Mouse (Mus musculus): ENCODE results near the gene Cnpy3.
"Not testable (repeated sequence)": the region's sequence is repeated elsewhere in the genome, so short reads cannot be mapped to it uniquely, and the experiment has no call there.

Cnpy3 gene

DNA sequence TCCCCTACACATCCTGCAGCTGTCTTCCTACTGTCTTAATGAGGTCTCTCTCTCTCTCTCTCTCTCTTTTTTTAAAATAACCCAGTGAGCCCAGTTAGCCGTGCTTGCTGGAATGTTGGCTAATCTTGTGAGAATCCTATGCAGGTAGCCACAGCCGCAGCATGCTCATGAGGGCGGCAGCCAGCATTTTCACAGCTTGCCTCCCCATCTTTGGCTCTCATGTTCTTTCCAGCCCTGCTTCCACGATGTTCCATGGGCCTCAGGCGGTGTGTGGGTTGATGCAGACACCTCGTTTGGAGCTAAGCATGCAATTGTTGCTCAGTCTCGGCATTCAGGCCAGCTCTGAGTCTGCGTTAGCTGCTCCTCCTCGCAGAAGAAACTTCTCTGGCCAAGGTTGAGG is 12.9 kb upstream of the Cnpy3 start:
- not testable (repeated sequence) for DNase-seq (ENCODE audit: low read depth, low spot score)

DNA sequence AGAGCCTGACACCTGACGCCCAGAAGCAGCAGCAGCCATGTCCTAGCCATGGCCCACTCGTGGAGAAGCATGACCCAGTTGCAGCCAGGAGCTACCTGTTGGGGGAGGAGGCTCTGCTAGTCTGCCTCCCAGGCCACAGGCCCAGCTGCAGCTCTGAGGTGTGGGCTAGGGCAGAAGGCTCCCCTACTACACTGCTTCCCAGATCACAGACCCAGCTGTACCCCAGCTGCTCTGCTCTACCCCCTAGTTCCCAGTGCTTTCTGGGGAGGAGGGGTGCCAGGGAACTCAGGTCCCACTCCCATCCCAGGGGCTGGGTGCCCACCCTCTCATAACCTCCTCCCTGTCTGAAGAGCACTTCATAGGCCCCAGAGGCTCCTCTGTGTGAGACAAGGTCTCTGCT is 11.5 kb upstream of the Cnpy3 start, which contains the start of gene Ptcra:
TSS of gene Ptcra (minus strand) at position 169 of the 400 bp plus-strand sequence.
- DNase-seq (ENCODE audit: low read depth, low spot score), result no peak

DNA sequence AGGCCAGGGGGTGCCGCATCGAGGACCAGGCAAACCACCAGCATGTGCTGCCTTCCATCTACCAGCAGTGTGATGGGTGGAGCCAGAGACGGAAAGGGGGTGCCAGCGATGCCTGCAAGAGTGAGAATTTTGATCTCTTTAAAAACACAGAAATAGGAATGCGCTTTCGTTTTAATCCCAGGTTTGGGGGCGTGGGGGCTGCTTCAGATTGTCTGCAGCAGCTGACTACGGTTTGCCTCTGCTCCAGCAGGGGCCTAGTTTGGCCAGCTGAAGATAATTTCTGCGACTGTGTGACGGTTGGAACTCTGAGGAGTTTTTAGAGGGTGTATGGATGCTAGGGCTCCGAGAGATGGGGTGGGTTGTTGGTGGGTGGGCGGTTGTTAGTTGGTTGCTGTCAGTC is 6.7 kb upstream of the Cnpy3 start:
- no peak for DNase-seq (ENCODE audit: low read depth, low spot score)

DNA sequence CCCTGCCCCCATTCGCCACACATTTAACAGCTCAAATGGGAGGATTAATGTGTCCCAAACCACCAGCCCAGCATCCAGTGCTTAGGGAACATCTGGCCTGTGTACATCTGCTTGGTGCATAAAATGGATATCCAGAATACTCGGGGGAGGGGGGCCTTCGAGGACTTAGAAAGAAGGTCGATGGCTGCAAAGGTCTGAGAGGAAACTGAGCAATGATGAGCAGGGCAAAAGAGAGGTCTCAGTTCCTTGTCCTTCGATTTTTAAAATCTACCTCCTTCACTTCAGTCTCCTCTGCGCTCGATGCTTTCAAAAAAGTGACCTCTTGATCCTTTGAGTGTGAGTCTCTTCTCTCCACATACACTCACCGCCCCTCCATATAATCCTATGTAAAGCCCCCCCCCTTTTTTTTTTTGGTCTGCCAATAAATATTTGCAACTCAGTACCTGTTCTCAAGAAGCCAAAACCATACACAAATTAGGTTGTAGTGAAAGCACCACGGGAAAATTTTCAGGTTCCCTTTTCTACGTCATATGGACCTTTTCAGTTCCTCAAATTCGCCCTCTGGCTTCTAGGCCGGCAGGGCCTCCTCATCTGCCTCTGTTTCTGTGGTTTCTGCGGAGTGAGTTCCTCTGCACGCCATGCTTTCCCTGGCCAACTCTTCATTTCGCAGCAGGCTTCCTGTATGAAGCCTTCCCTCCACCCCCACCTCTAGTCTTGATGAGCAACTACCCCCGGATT is 789 bp downstream of the Cnpy3 start:
- peak; percentile 57 for DNase-seq (ENCODE audit: low read depth, low spot score)

DNA sequence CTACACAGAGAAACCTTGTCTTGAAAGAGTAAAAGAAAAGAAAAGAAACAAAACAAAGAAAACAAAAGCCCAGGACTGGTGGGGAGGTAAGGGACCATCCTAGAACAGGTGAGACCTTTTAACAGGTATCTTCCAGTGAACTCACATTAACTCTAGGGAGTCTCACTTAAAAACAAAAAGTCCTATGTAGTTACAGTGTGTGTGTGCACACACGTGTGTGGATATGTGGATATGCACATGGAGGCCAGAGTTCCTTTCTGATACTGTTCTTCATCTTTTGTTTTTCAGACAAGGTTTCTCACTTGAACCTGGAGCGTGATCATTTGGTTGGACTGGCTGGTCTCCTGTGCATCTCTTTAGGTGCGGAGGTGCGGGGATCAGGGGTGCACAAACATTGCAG is 1.4 kb downstream of the Cnpy3 start:
- DNase-seq (ENCODE audit: low read depth, low spot score), result no peak

DNA sequence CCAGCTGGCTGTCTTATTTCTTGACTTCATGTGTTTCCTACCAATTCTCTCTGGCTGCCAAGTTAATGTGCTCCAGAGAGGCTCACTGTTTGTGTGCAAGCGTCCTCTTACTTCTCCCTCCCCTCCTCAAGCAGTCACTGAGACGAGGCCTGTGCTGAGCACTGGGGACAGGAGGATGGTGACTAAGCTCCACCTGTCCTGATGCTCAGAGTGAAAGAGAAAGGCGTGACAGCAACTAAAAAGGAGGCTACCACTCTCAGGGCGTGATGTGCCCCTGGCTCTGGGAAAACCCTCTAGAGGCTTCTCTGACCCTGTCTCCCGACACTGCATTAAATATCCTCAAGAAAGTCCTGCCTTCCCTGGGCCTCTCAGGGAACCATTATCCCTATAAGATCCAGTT is 2.7 kb downstream of the Cnpy3 start:
- no peak for DNase-seq (ENCODE audit: low read depth, low spot score)

DNA sequence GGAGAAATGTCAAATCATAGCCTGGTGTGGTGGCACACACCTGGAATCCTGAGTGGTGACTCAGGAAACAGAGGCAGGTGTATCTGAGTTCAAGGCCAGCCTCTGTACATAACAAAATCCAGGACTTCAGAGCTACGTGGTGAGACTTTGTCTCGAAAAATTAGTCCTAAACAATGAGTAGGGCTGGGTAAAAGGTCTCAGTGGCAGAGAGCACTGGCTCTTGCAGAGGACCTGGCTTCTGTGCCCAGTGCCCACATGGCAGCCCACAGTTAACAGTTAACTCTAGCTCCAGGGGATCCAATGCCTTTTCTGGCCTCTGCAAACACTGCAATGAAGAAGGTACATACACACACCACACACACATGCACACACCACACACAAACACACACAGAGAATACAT is 4.2 kb downstream of the Cnpy3 start:
- no peak for DNase-seq (ENCODE audit: low read depth, low spot score)

DNA sequence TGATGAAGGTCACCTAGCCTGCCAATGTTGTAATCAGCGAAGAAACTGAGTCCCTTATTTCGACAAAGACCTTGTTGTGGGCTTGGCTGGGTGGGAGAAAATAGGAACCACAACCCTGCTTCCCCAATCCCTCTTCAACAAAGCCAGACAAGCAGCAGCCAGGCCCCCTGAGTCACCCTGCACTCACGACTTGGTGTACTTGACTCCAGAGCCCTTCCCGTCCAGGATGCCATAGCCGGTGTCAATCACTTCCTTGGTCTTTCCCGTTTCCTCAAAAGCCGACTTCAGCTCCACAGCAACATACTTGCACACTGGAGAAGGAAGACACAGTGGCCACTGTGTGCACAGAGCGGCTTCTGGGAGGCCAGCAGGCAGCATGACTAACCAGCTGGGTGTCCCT is 4.8 kb downstream of the Cnpy3 start:
- no peak for DNase-seq (ENCODE audit: low read depth, low spot score)

DNA sequence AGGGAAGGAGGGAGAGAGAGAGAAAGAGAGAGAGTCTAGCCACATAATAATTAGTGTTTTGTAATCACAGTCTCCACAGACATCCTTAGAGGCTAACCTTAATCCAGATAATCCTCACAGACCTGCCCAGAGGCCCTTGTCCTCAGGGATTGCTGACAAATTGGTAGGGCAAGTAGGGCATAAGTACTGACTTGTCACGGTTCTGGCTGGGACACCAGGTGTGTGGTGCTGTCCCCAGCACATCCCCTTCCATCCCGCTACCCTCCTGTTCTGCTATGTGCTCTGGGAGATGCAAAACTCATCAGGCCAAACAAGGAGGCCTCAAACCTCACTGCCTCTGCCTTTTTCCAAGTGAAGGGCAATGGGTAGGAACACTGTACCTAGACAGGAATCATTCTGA is 6.5 kb downstream of the Cnpy3 start:
- DNase-seq (ENCODE audit: low read depth, low spot score), result no peak

DNA sequence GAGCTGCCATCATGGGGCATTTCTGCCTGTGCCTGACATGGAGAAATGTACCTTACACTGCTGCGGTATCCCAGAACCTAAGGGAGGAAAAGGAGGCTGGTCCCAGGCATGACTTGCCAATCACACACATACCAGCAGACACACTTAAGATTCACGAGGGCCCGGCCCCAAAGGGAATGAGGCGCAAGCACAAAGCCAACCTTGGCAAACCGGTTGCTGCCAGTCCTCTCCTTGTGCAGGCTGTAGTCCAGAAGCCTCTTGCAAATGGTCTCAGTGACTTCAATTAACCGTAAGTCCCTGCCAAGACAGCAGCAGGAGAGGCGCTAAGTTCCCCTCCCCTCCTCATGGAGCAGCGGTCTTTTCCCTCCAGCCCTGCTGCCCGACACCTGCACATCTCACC is 9.0 kb downstream of the Cnpy3 start:
- no peak for DNase-seq (ENCODE audit: low read depth, low spot score)

DNA sequence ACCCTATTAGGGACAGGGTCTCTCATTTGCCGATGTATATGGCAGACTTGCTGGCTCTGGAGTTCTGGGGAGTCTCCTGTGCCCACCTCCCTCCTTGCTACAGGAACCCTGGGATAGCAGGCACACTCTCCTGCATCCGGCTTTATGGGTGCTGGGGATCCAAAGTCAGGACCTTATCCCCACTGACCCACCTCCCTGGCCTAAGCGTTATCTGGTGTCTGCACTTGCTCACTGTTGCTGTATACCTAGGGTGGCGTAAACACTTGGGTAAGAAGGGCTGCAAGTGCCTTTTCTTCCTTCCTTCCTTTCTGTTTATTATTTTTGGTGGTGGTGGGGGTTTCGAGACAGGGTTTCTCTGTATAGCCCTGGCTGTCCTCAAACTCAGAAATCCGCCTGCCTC is 10.7 kb downstream of the Cnpy3 start:
- no peak for DNase-seq (ENCODE audit: low read depth, low spot score)

DNA sequence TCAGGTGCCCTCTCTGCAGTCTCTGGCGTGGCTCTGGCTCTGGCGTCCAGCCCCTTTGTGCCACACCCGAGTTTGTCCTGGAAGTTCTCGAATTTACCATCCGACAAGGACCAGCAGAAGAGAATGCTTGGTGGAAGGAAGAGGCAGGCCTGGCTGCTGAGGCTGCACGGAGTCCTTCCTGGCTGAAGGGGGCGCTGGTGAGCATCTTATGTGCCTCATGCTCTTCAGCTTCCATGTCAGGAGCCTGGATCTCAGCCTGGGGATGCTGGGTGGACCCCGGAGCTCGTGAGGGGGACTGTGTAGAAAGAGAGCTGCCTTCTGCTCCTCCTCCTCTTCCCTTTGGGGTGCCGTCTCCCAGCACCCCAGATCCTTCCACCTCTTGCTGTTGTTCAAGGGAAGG is 15.9 kb downstream of the Cnpy3 start:
- no peak for DNase-seq (ENCODE audit: low read depth, low spot score)

DNA sequence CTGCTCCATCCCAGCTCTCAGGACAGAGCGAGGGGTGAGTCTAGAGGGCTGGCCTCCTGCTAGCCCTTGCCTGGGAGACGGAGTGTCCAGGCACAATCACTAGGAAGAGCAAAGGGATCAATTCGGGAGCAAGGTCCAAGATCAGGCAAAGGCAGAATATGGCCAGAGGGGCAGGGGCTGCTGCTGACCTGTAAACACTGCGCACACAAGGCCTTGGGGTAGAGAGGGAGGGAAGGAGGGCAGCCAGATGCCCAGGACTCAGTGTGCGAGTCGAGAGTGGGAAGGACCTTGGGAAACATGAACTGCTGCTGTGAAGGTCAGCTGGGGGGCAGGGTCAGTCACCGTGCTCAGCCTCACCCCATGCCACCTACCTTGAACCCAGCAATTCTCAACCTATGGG is 16.7 kb downstream of the Cnpy3 start:
- no peak for DNase-seq (ENCODE audit: low read depth, low spot score)

DNA sequence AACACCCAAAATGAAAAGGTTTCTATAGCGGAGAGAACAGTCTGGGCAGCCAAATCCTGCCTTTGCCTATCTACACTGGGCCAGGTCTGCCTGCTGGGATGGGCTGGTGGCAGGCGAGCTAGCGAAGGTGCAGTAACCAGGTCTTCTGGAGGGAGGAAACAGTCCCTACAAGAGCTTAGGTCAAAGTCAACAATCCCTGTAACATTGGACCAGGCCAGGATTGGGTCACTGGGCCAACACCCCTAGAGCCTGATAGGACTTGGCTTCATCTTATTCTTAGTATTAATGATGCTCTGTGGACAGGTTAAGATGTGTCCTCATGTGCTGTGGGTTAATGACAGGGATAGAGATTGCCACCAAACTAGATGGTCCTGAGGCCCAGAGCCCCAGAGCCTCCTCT is 18.0 kb downstream of the Cnpy3 start:
- DNase-seq (ENCODE audit: low read depth, low spot score), result no peak

DNA sequence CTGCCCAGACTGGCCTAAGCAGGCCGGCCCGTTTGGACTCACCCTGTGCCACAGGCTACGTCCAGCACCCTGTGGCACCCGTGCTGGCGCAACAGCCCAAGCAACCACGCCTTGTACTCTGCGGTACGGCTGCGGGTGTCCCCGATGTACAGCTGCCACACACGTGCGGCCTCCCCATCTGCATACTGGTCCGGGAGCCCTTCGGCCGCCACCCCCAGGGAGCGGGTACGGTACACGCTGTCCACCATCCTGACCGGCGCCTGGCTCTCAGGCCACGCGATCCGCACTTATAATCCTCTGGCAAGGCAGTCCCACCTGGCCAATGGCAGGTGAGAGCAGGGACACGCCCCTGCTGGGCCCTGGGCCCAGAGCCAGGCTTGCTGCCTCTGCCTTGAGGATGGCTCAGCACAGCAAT is 23.1 kb downstream of the Cnpy3 start, which contains the start of gene Gnmt:
TSS of gene Gnmt (minus strand) at position 265 of the 415 bp plus-strand sequence.
- no peak for DNase-seq (ENCODE audit: low read depth, low spot score)

DNA sequence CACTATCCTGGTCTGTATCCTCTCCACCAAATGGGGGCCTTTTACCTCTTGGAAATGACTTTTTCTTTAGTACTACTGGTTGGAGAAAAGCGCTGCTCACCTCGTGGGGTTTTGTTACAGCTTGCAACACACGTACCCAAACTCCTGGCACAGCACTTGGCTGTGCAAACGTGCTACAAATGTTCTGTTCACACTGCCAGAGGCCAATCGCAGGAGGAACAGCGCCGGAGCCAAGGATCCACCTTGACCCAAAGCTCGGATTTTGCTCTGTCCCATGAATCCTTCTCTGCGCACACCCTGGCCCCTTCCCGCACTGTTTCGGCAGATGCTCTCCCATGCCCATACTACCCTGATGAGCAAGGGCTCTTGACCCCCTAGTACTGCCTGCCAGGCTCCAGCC is 23.5 kb downstream of the Cnpy3 start:
- DNase-seq (ENCODE audit: low read depth, low spot score), result no peak

DNA sequence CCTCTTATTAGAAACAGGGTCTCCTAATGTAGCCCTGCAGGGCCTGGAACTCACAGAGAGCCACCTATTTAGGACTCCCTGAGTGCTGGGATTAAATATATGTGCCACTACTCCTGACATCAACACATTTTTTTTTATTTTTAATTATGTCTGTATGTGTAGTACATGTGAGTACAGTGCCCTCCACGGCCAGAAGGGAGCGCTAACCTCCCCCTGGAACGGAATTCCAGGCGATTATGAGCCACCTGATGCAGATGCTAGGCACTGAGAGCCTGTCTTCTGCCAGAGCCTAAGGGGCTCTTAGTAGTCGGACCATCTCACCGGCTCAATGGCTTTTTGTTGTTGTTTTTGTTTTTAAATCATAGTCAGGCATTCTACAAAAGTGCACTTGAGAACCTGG is 24.0 kb downstream of the Cnpy3 start:
- DNase-seq (ENCODE audit: low read depth, low spot score), result no peak

DNA sequence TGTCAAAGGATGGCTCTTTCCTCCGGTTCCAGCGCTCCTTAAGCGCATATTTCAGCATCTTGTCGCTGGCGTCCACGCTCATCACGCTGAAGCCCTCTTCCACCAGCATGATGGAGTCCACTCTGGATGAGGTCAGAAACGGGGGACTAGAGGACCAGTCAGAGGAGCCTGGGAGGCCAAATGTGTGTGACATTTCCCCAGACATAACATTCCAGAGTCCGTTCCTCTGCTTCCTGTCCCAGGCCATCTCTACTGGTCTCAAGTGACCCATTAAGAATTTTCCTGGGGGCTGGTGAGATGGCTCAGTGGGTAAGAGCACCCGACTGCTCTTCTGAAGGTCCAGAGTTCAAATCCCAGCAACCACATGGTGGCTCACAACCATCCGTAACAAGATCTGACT is 24.7 kb downstream of the Cnpy3 start:
- DNase-seq (ENCODE audit: low read depth, low spot score), result no peak

DNA sequence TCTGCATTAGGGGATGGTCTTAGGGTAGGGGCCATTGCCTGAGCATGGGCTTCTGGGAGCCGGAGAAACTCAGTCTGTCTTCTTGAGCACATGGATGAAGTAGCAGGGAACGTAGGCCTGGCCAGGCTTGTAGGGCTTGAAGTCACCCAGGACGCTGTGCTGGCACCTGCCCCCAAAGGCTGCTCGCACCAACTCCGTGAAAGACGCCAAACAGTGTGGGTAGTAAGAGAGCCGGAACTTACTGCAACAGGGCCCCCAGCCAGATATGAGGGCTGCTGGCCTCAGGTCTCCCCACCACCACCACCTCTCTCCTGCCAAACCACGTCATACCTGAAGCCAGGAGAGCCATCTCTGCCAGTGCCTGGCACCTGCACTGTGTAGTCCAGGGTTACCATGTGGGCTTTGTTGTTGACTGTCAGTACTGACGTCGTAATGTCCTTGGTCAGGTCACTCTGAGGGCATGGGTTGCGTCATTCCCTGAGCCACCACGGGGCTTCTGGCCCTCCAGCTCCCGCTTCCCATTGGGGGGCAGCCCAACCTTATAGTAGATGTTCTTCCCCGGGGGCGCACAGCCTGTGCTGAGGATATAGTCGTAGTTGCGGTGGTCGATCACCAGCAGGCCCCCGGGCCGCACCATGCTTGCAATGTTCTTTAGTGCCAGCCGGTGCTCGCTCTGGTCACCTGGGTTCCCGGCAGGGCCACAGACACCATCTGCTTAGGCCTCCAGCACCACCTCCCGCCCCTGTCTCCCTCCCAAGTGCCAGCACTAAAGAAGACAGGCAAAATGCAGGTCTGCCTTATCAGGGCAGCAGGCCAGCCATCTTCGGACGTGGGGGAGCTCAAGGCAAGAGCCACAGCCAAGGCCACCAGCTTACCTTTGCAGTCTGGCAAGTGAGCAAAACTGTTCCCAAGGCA is 26.0 kb downstream of the Cnpy3 start:
- no peak for DNase-seq (ENCODE audit: low read depth, low spot score)

DNA sequence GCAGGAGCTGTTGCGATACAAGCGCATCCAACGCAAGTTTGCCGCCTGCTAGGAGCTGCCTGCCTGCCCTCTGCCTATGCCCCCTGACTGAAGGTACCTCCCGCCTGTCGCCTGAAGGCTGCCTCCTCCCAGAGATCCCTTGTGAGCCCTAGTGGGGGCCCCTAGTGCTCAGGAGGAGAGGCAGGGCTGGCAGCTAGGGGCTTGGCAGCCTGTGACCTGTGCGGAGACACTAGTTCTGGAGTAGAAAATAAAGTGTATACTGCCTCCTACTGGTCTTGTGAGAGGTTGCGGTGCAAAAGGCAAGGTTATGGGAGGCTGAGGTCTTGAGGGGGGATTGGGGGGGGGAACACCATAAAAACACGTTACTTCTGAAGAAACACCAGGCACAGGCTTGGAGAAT is 26.7 kb downstream of the Cnpy3 start:
- peak; percentile 31 for DNase-seq (ENCODE audit: low read depth, low spot score)

DNA sequence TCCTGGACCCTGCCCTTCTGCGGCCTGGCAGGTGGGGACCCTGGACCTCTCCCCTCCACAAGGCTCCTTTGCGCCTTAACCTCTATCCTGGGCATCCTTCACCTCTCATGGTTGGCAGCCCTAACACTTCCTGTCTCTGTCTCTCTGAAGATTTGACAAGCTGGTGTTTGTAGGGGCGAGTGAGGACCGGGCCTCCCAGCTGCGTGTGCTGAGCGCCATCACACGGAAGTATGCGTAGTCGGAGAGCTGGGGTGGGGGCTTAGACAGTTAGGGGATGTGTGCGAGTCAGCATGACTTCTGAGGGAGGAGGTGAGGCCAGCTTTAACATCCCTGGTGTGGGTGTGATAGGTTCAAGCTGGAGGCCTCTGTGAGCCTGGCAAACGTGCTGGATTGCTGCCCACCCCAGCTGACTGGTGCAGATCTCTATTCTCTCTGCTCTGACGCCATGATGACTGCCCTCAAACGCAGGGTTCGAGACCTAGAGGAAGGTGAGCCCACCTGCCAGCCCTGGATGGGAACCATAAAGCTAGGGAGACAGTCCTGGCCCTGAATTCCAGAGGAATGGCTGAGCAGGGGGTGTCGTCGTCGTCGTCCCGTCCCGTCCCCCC is 27.4 kb downstream of the Cnpy3 start:
- DNase-seq (ENCODE audit: low read depth, low spot score), result no peak

DNA sequence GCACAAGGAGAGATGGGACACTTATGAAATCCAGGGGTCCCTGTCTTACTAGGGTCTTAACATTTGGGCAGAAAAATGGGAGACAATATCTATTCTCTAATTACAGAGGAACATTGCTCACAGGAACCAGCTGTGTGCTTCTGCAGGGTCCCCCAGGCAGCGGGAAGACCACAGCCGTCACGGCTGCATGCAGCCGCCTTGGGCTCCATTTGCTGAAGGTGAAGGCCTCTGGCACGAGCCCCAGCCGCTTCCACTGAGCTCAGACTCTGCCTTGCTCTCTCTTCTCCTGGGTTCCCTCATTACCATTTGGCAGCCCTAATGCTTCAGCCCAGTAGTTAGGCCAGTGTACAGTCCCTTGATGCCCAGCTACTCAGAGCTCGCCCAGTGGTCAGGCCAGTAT is 30.9 kb downstream of the Cnpy3 start:
- DNase-seq (ENCODE audit: low read depth, low spot score), result no peak
